Mouse (Mus musculus): ENCODE data around the gene Nptn.
A peak's percentile ranks its signal among the peaks of the same experiment; 100 is the strongest.

Gene Nptn

DNA sequence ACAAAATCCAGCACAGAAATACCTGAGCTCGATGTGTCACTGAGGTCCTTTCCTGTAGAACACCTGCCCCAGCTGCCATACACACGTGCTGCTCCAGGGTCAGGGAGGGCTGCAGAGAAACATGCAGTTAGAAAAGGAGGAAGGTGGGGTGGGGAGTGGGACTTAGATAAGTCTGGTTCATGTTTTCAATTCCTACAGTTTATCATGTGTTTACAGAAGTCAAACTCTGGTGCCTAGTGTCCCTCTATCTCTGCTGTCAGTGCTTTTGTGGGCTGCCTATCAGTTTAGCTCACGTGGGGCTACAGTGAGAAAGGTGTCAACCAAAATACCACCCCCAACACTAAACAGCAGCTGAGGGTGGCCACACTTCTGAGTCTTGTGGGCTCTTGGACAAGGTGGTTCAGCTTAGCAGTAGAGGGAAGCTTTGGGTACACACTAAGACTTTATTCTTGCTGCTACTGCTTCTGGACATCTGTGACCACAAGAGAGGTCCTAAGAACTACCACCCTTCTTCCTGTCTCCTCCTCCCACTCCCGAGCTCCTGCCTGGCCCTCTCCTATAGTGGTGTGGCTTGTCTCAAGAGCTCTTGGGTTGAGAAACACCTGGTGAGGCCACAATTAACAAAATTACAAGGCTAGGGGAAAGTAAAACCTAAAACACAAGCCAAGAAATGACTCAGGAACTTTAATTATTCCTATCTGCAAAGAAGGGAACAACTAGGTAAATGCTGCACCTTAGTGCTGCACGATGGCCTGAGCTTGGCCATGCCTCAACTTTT, 75.9 kb downstream of the Nptn start:
- DNase-seq: no peak

DNA sequence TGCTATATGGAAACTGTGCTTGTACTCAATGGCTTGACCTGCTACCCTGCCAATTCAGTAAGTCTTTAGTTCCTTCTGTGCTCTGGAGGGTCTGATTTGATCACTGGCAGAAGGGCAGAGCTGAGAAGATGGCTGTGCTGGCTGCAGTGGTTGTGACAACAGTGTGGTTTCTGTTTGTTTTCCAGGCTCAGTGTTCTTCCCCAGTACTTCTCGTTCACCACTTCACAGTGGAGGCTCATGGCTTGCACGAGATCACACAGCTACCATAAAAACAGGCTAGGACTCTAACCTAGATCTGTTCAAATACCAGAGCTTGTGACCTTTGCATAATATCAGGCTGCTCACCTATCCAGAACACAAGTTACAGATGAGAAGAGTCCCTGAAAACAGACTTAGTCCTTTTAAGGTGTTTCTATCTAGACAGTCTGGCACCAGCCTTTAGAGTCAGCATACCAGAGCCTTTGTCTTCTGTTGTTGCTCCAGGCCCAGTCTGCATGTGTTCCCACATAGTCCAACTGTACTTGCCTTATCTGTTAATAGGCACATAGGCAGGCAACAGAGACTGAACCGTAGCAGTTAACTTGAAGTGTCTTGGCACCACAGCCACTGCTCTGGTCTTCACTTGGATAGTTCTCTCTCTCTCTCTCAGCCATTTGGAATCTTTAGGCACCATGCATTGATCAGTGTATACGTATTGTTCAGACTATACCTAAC, 76.7 kb downstream of the Nptn start:
- no peak for DNase-seq

DNA sequence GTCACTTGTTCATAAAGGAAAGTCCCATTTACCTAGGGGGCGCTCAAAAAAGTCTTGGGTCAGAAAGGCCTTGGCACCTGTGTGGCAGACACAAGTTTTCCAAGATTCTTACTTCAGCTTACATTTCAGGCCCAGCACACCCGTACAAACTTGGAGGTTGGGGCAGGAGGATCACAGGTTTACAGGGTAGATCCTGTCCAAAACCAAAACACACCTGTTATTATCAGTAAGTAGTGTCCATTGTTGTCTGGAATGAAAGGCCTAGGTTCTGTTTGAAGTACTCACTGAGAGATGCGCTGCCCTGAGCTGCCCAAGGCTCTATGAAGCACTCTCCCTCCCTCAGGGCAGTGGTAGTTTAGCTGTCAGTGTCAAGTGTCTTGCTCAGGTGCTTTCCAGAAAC, 77.3 kb downstream of the Nptn start:
- DNase-seq: no peak

DNA sequence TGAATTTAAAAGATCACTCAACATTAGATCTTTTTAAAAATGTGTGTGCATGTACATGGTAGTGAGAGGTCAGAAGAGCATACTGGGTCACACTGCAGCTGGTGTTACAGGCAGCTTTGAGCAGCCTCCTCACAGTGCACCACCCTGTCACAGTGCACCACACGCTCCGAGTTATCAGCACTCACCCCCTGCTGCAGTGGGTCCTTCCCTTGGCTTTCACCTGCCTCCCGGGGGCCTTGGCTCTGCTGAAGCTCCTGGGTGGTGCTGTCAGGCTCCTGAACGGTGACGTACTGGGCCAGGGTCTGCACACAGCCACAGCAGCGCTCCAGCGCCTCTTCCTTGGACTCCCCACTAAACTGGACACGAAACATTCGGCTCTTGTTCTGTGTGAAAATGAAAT, 77.9 kb downstream of the Nptn start:
- no peak for DNase-seq

DNA sequence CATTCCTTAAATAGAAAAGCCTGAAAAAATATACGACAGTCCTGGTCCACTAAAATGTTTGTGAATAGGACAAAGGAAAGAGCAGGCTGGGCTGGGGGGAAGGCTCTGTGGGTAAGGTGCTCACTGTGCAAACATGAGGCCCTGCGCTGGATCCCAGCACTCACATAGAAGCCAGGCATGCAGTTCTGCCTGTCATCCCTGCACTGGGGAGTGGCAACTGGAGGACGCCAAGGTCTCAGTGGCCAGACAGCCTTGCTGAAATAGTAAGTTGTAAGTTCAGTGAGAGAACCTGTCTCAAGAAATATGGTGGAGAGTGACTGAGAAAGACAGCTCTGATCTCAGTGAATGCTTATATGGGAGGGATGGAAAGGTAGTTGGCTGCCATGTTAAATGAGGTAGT, 78.6 kb downstream of the Nptn start:
- no peak for DNase-seq

DNA sequence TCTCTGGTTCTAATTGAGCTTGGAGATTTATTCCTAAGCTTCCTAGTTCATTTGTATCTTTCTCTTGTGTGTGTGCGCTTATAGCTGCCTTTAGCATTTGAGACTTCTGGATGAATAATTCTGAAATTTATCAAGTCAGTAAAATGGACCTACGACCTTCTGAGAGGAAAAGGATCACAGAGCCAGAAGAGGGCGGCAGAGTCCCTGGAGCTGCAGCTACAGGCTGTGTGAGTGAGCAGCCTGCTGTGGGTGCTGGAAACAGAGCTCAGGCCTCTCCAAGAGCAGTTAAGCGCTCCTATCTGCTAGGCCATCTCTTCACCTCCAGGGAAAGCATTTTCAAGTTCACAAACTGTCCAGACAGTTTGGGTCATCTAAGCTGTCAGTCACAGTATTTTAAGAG, 80.0 kb downstream of the Nptn start:
- no peak for DNase-seq

DNA sequence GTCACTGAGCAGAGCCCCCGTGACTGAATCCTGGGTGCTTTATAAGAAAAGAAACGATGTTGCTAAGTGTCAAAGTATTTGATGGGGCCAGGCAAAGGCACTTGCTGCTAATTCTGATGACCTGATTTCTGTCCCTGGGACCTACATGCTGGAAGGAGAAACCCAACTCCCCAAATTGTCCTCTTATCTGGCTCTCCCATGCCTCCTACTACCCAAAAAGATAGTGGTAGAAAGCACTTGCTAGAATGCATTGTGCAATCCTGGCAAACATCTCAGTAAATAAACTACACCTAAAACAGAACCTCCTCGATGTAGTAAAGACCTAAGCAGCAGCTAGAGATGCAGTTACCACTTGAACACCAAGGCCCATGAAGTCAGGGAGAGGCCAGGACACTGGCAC, 80.8 kb downstream of the Nptn start:
- no peak for DNase-seq

DNA sequence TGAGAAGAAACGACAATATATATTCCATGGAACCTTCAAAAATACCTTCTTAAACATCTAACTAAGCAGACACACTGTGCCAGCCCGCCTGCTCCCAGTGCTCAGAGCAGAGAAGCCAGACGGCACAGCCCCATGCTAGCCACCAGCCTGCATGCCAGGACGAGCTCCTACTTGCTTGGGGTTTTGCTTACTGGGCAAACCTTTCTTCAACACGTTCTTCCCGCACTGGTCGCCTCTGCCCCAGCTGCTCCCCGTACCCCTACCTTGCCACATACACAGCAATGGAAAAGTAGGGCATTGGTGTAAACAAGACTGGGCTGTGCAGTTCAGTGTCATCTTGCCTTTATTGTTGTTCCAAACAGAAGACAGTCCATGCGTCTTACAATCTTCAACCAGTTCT, 83.5 kb downstream of the Nptn start:
- no peak for DNase-seq

DNA sequence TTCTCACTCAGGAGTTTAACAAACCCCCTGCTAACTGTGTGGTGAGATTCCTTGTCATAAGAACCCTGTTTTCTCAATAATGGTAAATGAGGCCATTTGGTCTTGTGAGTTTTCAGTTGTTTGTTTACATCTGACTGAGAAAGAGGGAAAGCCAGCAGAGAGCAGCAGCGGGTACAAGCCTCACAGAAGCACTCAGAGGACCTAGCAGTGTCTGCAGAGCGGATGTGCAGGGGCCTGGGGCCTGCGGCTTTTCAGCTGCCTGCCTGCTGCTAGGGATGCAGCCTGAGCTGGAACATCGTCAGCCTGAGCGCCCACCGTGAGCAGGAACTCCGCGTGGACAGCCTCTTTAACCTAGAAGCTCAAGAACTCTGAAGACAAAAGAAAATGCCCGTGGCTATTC, 84.2 kb downstream of the Nptn start:
- DNase-seq: peak; percentile 17 to 31

DNA sequence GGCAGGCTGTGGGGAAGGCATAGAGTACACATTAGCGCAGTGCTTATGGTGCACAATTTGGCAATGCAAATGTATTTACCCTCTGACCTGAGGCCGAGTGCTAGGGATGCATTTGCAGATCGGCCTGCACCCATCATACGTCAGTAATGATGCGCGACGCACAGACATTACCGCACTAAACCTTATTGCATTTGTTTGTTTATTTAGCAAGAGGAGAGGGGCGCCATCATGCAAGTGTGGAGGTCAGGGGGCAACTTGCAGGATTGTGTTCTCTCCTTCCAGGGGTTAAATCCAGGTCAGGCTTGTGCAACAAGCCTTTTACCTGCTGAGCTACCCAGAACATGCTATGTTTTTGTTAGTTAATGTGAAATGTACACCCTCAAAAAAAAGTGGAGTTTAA, 85.2 kb downstream of the Nptn start:
- no peak for DNase-seq

DNA sequence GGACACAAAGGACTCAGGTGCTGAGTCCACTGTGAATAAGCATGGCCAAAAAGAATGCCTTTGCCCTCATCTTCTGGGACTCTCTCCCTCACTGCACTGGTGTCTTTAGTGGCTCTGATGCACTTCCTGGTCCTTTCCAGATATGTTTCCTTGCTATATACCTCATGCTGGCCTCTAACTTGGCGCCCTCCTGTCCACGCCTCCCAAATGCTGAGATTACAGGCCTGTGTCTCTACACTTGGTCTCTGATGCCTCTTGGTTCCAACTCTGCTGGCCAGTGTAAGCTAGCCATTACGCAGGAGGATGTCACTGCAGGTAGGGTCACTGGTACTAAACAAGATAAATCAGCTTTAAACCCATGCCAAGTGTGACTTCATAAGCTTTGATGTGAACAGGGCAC, 86.1 kb downstream of the Nptn start:
- no peak for DNase-seq

DNA sequence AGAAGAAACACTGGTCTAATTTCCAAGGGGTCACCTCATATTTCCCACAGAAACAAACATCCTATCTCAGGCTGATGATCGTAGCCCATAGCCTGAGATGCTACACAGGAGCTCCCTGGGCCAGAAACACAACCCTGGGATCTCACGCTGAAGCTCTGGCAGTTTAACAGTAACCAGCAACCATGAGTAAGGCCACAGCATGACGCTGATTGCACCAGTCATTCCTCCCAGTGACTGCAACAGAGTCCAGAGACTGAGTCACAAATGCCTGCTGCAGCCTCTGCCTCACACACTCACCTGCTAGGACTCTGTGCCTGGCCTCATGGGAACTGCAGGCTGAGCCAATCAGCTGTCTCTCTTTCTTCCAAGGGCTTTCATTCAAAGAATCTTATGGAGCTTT, 87.0 kb downstream of the Nptn start:
- DNase-seq: no peak

DNA sequence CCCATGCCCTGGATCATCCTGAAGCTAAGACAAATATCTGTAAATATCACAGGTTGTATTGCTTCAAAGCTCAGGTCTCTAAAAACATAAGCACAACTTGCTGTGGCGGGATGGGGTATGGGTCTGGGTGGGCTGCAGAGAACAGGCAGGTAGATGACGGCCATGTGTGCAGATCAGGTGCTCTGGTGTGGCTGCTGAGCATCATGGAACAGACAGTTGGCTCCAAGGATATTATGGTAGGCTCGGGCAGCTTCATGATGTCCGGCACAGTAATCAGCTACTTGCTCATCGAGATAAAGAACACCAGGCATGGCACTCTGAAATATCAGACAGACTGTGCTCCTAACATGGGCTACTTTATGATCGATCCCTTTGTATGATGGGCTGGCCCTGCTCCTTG, 87.8 kb downstream of the Nptn start:
- DNase-seq: no peak

DNA sequence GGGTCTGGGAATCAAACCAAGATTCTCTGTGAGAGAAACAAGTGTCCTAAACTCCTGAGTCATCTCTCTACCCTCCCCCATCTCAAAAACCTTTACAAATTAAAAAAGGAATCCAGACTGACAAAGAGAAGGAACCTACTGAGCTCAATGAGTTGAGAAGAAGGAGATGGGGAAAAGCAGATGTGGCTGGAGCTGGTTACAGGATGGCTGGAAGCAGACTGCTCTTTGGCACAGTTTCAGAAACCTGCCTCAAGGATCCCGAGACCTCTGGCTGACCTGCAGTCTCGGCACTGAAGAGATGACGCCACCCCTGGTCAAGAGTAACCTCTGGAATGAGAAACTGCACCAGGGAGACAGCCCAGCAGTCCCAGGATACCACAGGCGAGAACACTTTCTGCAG, 90.4 kb downstream of the Nptn start:
- DNase-seq: peak; percentile 34 to 60

DNA sequence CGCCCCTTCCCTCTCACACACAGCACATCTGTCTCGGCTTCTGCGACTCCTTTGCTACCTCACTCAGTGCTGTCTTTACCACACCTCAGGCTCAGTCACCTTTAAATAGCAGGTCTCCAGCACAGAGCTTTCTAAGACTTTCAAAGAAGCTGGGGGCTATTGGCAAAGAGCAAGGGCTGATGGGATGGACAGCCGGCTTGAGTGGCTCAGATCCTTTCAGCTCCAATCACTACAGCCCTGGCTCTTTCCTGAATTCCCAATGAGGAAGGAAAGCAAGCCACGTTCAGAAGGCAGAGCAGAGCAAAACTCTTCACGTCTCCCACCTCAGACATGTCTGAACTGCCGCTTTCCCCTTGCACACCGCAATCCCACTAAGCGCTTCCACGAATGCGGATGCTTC, 92.7 kb downstream of the Nptn start:
- DNase-seq: no peak

DNA sequence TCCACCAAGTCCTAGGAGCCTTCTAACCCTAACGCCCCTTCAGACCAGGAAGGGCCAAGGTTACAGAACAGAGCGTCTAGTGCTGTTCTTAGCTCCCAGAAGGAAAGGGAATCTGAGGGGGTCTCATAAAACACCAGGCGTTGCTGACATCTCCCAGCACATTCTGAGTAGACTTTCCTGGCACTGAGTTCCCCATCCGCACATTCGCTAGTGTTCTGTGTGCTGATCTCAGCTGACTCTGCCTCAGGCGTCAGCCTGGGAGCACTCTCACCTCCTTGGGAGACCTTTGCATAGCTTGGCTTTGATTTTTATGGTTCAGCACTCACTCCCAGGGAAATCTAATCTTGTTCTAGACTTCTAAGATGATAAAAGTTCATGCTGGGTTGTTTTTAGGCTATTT, 93.3 kb downstream of the Nptn start:
- DNase-seq: no peak

DNA sequence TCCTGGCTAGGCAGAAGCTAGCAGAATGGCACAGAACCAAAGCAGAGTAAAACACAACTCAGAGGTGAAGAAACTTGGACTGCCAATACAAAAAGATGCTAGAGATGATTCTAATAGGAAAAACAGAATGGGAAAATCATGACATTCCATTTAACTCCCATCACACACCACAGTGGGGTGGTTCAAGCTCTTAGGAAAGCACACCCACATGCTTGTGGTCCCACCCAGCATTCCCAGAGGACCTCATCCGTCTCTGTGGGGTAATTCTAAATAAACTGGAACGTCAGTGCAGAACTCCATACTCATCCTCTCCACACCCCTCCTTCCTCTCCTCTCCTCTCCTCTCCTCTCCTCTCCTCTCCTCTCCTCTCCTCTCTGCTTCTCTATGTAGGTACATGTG, 99.4 kb downstream of the Nptn start:
- no peak for DNase-seq

DNA sequence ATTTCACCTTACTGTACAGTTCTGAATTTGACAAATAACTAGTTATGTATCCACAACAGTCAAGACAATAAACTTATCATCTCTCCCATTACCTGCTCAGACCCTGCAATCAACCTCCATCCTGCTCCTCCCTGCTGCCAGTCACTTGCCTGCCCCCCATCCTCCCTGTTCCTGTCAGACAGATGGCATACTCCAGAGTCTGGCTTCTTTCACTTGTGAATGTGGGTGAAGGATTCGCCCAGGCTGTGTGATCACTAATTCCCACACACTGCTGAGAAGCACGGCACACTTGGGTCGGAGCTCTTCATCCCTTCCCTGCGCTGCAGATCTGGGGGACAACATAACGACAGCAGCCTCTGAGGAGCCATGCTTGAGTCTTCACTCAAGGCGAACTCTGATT, 100.1 kb downstream of the Nptn start:
- DNase-seq: no peak

DNA sequence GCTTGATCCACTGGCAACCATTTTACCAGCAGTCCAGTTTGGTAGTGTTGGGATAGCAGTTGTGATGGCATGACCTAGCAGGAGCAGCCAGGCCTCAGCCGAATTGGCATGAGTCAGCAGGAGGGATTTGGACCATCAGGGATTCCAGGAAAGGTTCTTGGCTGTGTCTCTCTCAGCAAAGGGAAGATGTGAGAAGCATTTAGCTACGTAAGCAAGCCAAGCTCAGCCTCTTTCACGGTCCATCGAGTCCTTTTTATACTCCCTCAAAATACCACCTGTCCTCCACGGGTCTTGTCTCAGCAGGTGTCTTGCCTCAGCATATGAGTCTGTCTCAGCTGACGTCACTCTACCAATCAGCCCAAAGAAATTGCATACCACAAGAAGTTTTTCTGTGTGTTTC, 101.3 kb downstream of the Nptn start:
- peak in 1 of 2 experiments; percentile 23 for DNase-seq

DNA sequence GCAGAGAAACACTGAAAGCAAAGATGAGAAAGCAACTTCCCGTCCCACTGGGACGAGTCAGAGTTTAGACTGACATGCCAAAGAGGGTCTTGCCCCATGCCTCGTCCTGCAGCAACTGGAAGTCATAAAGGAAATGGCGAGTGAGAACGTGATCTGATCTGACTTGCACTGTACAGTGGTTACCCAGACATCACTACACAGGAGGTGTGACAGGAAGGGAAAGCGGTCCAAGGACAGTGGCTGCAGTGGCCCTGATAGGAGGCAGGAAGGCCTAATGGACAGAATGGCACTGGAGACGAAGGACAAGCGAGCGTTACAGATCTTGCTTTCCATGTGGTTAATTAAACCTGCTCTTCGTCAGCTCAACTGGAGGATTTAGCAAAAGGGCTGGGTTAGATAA, 103.2 kb downstream of the Nptn start:
- DNase-seq: no peak

DNA sequence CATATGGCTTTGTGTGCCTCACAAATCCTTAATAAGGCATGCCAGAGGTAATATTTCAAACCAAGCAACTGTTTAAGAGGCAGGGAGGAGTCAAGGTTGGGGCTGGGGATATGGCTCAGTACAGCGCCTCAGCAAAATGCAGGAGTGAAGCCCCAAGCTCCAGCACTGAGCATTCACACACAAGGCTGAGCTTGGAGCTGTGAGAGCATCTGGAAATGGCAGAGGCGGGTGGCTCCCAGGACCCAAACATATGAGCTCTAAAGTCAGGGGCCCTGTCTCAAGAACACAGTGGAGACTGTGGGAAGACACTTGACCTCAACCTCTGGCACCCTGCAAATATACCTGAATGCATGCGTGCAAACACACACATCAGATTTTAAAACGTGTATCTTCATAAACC, 106.0 kb downstream of the Nptn start:
- DNase-seq: no peak

DNA sequence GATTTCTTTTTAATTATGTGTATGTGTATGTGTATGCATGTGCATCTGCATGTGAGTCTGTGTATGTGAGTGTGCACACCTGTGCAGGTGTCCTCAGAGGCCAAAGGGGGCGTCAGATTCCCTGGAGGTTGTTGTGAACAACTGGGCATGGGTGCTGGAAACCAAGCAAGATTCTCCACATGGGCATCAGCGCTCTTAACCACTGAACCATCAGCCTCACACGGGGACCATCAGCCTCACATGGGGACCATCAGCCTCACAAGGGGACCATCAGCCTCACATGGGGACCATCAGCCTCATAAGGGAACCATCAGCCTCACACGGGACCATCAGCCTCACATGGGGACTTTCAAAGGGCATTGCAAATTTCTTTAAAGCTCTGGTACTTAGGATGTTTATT, 108.7 kb downstream of the Nptn start:
- DNase-seq: no peak

DNA sequence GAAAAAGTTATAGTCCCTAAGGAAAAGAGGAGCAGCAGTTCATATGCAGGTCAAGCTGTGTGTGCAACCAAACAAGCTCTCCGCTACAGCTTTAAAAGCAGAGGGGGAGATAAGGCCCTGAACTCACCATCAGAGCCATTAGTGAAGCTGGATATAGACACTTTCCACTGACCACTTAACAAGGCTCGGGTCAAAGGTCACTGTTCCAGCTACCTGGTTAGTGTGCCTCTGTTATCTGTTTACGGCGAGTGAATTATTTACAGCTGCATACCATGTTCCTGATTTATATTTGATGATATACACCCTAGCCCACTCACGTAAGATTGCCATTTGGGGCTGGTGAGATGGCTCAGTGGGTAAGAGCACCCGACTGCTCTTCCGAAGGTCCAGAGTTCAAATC, 109.4 kb downstream of the Nptn start:
- DNase-seq: no peak

DNA sequence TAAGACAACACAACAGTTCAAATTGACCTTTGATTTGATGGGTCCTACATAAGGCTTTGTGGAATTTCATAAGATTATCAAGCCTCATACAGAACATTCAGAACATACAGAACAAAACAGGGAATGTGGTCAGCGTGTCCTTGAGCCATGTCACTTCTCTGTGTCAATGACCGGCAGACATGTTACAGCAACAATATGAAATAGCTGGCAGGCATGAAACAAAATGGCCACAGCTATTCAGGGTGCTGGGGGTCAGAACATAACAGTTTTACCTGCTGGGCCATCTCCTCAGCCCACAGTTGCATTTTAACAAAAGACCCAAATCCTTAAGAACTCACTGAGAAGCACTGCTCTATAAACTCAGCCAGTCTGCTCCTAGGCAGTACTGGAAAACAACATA, 116.4 kb downstream of the Nptn start:
- no peak for DNase-seq

DNA sequence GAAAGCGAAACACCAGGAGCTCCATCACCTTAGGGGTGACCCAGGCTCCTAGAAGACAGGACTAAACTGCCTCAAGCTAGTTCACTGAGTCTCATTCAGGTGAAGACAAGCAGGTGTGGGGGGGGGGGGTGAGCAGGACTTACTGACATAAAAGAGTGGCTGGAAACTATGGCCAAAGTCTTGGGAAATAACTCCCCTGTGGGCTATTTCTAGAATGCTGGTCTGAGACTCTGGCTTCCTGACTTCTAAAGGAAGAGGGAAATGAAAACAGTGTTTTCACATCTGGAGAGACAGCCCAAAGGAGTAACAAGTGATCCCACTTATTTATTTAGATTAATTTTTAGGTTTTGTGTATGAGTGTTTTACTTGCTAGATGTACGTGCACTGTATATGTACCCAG, 119.7 kb downstream of the Nptn start:
- no peak for DNase-seq

Measured in kidney, postnatal 4 days (tissue).